Mouse (Mus musculus) lung, adult 2 months (tissue): ENCODE measurements around the gene Gm20388. TPM values are rescaled to one million over a fixed set of nuclear protein-coding genes. Genes with fewer than 3 reads are reported as not detected.

Experiments used
- DNase-seq: peaks from one replicate; pipeline ENCODE4 v3.0.0; 2022
- H3K4me1 ChIP-seq: fragments of 200-500 bp; 2 replicates; pipeline ENCODE4 v1.6.1; 2011; ENCODE audit warnings: low read length; ENCODE audit not compliant: control insufficient read depth, insufficient read depth
- H3K4me3 ChIP-seq: fragments of 200-500 bp; replicated peaks from 2 replicates; pipeline ENCODE3; 2011; ENCODE audit warnings: low read depth, mild to moderate bottlenecking, control low read depth, low read length; ENCODE audit errors: extremely low read depth
- CTCF ChIP-seq: fragments of 200-500 bp; IDR thresholded peaks from 2 replicates; pipeline ENCODE4 v1.5.1; 2011; ENCODE audit warnings: mild to moderate bottlenecking, low read length, control low read depth; ENCODE audit not compliant: insufficient read depth
- POLR2A ChIP-seq: fragments of 200-500 bp; IDR thresholded peaks from 2 replicates; pipeline ENCODE4 v1.6.1; 2011; ENCODE audit warnings: low read depth, mild to moderate bottlenecking, control low read depth, low read length, borderline replicate concordance; ENCODE audit errors: extremely low read depth
- WGBS: fragments of 180-500 bp; shearing (Covaris S2); methylation state at CpG from one replicate; pipeline ENCODE4 v1.1.7; 2018; 5-methylcytosine and 5-hydroxymethylcytosine counted together
- polyA plus RNA-seq: library from polyadenylated mRNA; depleted of rRNA; stranded (reverse); fragments of >200 nt; gene quantifications from 2 replicates; pipeline ENCODE4 v1.2.3, GENCODE M21; 2012

Gene Gm20388
- polyA plus RNA-seq, 1 experiment = 67.8 TPM

- no peaks in the 10 kb centered on the region for H3K4me1 ChIP-seq
- DNase-seq = no peak
- no peak for TF ChIP-seq CTCF
- no peak for TF ChIP-seq POLR2A
- 76% methylated on average over 7 of the region's 7 CpGs for WGBS
- no peak overlapping the region for H3K4me3 ChIP-seq
Observed at GRCm38 (mm10) chr8:122179354-122179753, 2268.7 kb downstream of the Gm20388 start.

- 89% methylated on average over 9 of the region's 9 CpGs for WGBS
- TF ChIP-seq POLR2A (no peak), CTCF (no peak)
- H3K4me3 ChIP-seq = no peak overlapping the region
- no peaks in the 10 kb centered on the region for H3K4me1 ChIP-seq
- DNase-seq = no peak
Observed at GRCm38 (mm10) chr8:122180116-122180515, 2269.5 kb downstream of the Gm20388 start.

- 49% methylated on average over 9 of the region's 9 CpGs for whole genome bisulfite sequencing
- no peak overlapping the region for H3K4me3 ChIP-seq
Observed at GRCm38 (mm10) chr8:122181414-122181813, 2270.8 kb downstream of the Gm20388 start.

GRCm38 (mm10) chr8:122181991-122182390 is 2271.3 kb downstream of the Gm20388 start:
- no peak for DNase-seq
- WGBS = 26% methylated on average over 9 of the region's 9 CpGs
- no peak for TF ChIP-seq POLR2A
- no peak for TF ChIP-seq CTCF
- Histone ChIP-seq H3K4me1 (no peaks in the 10 kb centered on the region), H3K4me3 (no peak overlapping the region)

More at GRCm38 (mm10) chr8:122181414-122181813, 2270.8 kb downstream of the Gm20388 start:
- H3K4me1 ChIP-seq = no peaks in the 10 kb centered on the region
- TF ChIP-seq POLR2A = no peak
- no peak for TF ChIP-seq CTCF
- no peak for DNase-seq

- no peak for DNase-seq
- TF ChIP-seq CTCF (no peak), POLR2A (no peak)
- H3K4me1 ChIP-seq = no peaks in the 10 kb centered on the region
- no peak overlapping the region for H3K4me3 ChIP-seq
- WGBS = 81% methylated on average over 19 of the region's 19 CpGs
Observed at GRCm38 (mm10) chr8:122186363-122186974, 2275.8 kb downstream of the Gm20388 start.

GRCm38 (mm10) chr8:122187271-122187670 is 2276.6 kb downstream of the Gm20388 start:
- Histone ChIP-seq H3K4me1 (no peaks in the 10 kb centered on the region), H3K4me3 (no peak overlapping the region)
- WGBS = 69% methylated on average over 4 of the region's 4 CpGs
- no peak for DNase-seq
- TF ChIP-seq POLR2A (no peak), CTCF (no peak)

GRCm38 (mm10) chr8:122190349-122191053 is 2279.9 kb downstream of the Gm20388 start:
- TF ChIP-seq POLR2A (no peak), CTCF (no peak)
- no peak overlapping the region for H3K4me3 ChIP-seq
- DNase-seq = no peak
- H3K4me1 ChIP-seq = no peaks in the 10 kb centered on the region
- WGBS = 40% methylated on average over 16 of the region's 16 CpGs

- no peak overlapping the region for H3K4me3 ChIP-seq
- 60% methylated on average over 8 of the region's 8 CpGs for WGBS
- TF ChIP-seq POLR2A (no peak), CTCF (no peak)
- no peaks in the 10 kb centered on the region for H3K4me1 ChIP-seq
- DNase-seq = no peak
Observed at GRCm38 (mm10) chr8:122191054-122191376, 2280.4 kb downstream of the Gm20388 start.

- Histone ChIP-seq H3K4me1 (no peaks in the 10 kb centered on the region), H3K4me3 (no peak overlapping the region)
- TF ChIP-seq POLR2A (no peak), CTCF (no peak)
- 75% methylated on average over 5 of the region's 5 CpGs for WGBS
- no peak for DNase-seq
Observed at GRCm38 (mm10) chr8:122192771-122193170, 2282.1 kb downstream of the Gm20388 start.

GRCm38 (mm10) chr8:122193521-122193920 is 2282.9 kb downstream of the Gm20388 start:
- Histone ChIP-seq H3K4me1 (no peaks in the 10 kb centered on the region), H3K4me3 (no peak overlapping the region)
- no peak for DNase-seq
- WGBS = 77% methylated on average over 11 of the region's 11 CpGs
- no peak for TF ChIP-seq CTCF
- no peak for TF ChIP-seq POLR2A
